Mouse (Mus musculus): ENCODE results near the gene Becn1.

GRCm38 (mm10) chr11:101307744-101308143 is 5.7 kb upstream of the Becn1 start:
- no peak for TF ChIP-seq CTCF (IDR thresholded peaks at IDR 0.05; ENCODE audit: insufficient read depth, low read depth, low read length)
- TF ChIP-seq POLR2A (IDR thresholded peaks at IDR 0.05; ENCODE audit: insufficient read depth, low read depth, low read length): no peak
